ENCODE assay signal across 22 mouse cellular contexts in the genomic region with DNA sequence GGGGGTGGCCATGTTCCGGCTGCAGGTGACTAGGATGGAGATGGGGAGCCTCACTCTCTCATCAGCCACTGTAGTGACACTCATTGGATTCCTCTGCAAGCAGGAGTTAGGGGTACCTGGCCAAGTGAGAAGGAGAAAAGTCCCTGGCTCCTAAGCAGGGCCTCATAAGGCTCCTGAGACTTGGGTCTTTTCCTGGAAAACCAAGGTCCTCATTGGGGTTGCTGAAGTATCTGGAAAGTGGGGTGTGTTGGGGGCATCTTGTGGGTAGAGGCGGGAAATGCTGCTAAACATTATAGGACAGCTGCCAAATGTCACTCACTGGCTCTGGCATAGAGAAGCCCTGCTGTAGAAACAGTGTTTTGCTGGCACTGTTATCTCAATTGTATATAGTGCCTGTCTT. TPM values are rescaled to one million over a fixed set of nuclear protein-coding genes. Genes with fewer than 3 reads are reported as not detected.
A peak's percentile ranks its signal among the peaks of the same experiment; 100 is the strongest.
DNase-seq lines count a peak whose midpoint lies in the region; ATAC-seq and TF ChIP-seq lines count a peak whose summit lies in the region.
"Had no signal": no experiment of that assay in that cellular context is flagged by ENCODE, and none has a peak within 500 bp of the region (broad histone marks: within the 10 kb centered on the region; RNA-seq: fewer than 3 reads in every experiment).

No protein-coding gene starts in this region.

- 63% methylated on average over 2 of the region's 2 CpGs for WGBS in forebrain, embryonic 16.5 days
- 73% methylated on average over 2 of the region's 2 CpGs for WGBS in hindbrain, embryonic 14.5 days
- 79% methylated on average over 2 of the region's 2 CpGs for WGBS in midbrain, embryonic 16.5 days
- 66% methylated on average over 2 of the region's 2 CpGs for WGBS in lung, adult 2 months

- no peaks in the 10 kb centered on the region for H3K9me3 ChIP-seq in forebrain, embryonic 16.5 days (ENCODE audit: control insufficient read depth, low read length)
- H3K9me3 ChIP-seq in hindbrain, embryonic 14.5 days (ENCODE audit: control insufficient read depth, low read length): no peaks in the 10 kb centered on the region
- H3K9me3 ChIP-seq in midbrain, embryonic 16.5 days (replicated peaks; ENCODE audit: control insufficient read depth, low read length, poor library complexity, severe bottlenecking): no peaks in the 10 kb centered on the region
- H3K9me3 ChIP-seq: embryonic facial prominence, embryonic 13.5 days; limb, embryonic 13.5 days had no signal

- peak overlapping the region; percentile 81 for H3K4me2 ChIP-seq in forebrain, embryonic 16.5 days (ENCODE audit: low read length)
- peak overlapping the region; percentile 83 for H3K4me2 ChIP-seq in hindbrain, embryonic 14.5 days (replicated peaks)
- peak overlapping the region; percentile 79 for H3K4me2 ChIP-seq in midbrain, embryonic 16.5 days (ENCODE audit: low read length)
- H3K4me2 ChIP-seq: embryonic facial prominence, embryonic 13.5 days; limb, embryonic 13.5 days had no signal

- no peak overlapping the region for H3K4me3 ChIP-seq in gastrocnemius, adult 2 months
- no peak overlapping the region for H3K4me3 ChIP-seq in forebrain, embryonic 16.5 days (replicated peaks; ENCODE audit: low read length)
- H3K4me3 ChIP-seq in hindbrain, embryonic 14.5 days (replicated peaks; ENCODE audit: low read length): peak overlapping the region; percentile 83
- H3K4me3 ChIP-seq in midbrain, embryonic 16.5 days (ENCODE audit: low read depth, low read length): peak overlapping the region; percentile 90
- no peak overlapping the region for H3K4me3 ChIP-seq in lung, adult 2 months (replicated peaks; ENCODE audit: extremely low read depth, low read depth, low read length)
- H3K4me3 ChIP-seq: embryonic facial prominence, embryonic 13.5 days; heart, adult 2 months; limb, embryonic 13.5 days had no signal

- no peak for DNase-seq in gastrocnemius, adult 2 months
- no peak for DNase-seq in gastrocnemius, postnatal 4 days (ENCODE audit: low spot score in 2 of 2)
- no peak for DNase-seq in hindbrain, embryonic 14.5 days (ENCODE audit: low spot score)
- no peak for DNase-seq in adrenal gland, postnatal 10 days
- DNase-seq in lung, adult 2 months: no peak
- DNase-seq: gastrocnemius, postnatal 10 days; heart, adult 2 months; kidney, adult 2 months; kidney, postnatal 14 days; lung, postnatal 10 days; thymus, postnatal 25 days had no signal

- no peak for TF ChIP-seq CTCF in gastrocnemius, adult 2 months (IDR thresholded peaks at IDR 0.05)
- no peak for TF ChIP-seq CTCF in lung, adult 2 months (IDR thresholded peaks at IDR 0.05; ENCODE audit: insufficient read depth, low read length)

- no peak overlapping the region for H3K9ac ChIP-seq in forebrain, embryonic 16.5 days (replicated peaks; ENCODE audit: low read depth, low read length)
- peak overlapping the region; percentile 98; the same call in 1 of the 2 replicates for H3K9ac ChIP-seq in hindbrain, embryonic 14.5 days
- H3K9ac ChIP-seq in midbrain, embryonic 16.5 days (ENCODE audit: low read depth, low read length): peak overlapping the region; percentile 25; the same call in 1 of the 2 replicates
- H3K9ac ChIP-seq: embryonic facial prominence, embryonic 13.5 days; limb, embryonic 13.5 days; liver, embryonic 14.5 days had no signal

- intact Hi-C loops in gastrocnemius, adult 2 months (cut with DNase I): loop anchor here (5.0 to 10.0 kb wide), 2 partner anchors 206 to 229 kb away; partner anchors contain the start of gene Kansl1

- H3K27me3 ChIP-seq in forebrain, embryonic 16.5 days (replicated peaks; ENCODE audit: control insufficient read depth, insufficient read depth, low read length): peaks cover 4% of the 10 kb centered on the region; the same call in 1 of the 2 replicates
- peaks cover 4% of the 10 kb centered on the region; the same call in 1 of the 2 replicates for H3K27me3 ChIP-seq in hindbrain, embryonic 14.5 days (ENCODE audit: control insufficient read depth, insufficient read depth, low read length)
- no peaks in the 10 kb centered on the region for H3K27me3 ChIP-seq in midbrain, embryonic 16.5 days (ENCODE audit: control insufficient read depth, insufficient read depth, low read depth, low read length)

- H3K27ac ChIP-seq in gastrocnemius, adult 2 months: peak overlapping the region; percentile 89
- no peak overlapping the region for H3K27ac ChIP-seq in forebrain, embryonic 16.5 days (ENCODE audit: low read length)
- H3K27ac ChIP-seq in hindbrain, embryonic 14.5 days: no peak overlapping the region
- no peak overlapping the region for H3K27ac ChIP-seq in midbrain, embryonic 16.5 days (ENCODE audit: low read length)
- H3K27ac ChIP-seq: embryonic facial prominence, embryonic 13.5 days; heart, adult 2 months; limb, embryonic 13.5 days; liver, embryonic 14.5 days; stomach, postnatal 0 days had no signal

- H3K36me3 ChIP-seq in forebrain, embryonic 16.5 days (ENCODE audit: control insufficient read depth, insufficient read depth): no peaks in the 10 kb centered on the region
- no peaks in the 10 kb centered on the region for H3K36me3 ChIP-seq in hindbrain, embryonic 14.5 days (replicated peaks; ENCODE audit: control insufficient read depth, insufficient read depth)
- H3K36me3 ChIP-seq in midbrain, embryonic 16.5 days (ENCODE audit: control insufficient read depth, insufficient read depth, low read length): no peaks in the 10 kb centered on the region
- H3K36me3 ChIP-seq: embryonic facial prominence, embryonic 13.5 days; limb, embryonic 13.5 days had no signal

- ATAC-seq in forebrain, embryonic 16.5 days: no peak
- no peak for ATAC-seq in hindbrain, embryonic 14.5 days (ENCODE audit: low FRiP score)
- ATAC-seq in midbrain, embryonic 16.5 days: no peak

- H3K4me1 ChIP-seq in forebrain, embryonic 16.5 days (replicated peaks; ENCODE audit: control insufficient read depth, insufficient read depth, low read length): peaks cover 50% of the 10 kb centered on the region
- H3K4me1 ChIP-seq in hindbrain, embryonic 14.5 days (replicated peaks; ENCODE audit: control insufficient read depth, insufficient read depth, low read length): peaks cover 43% of the 10 kb centered on the region
- H3K4me1 ChIP-seq in midbrain, embryonic 16.5 days (ENCODE audit: control insufficient read depth, insufficient read depth, low read length): peaks cover 39% of the 10 kb centered on the region
- H3K4me1 ChIP-seq in lung, adult 2 months (ENCODE audit: control insufficient read depth, insufficient read depth, low read length): peaks cover 19% of the 10 kb centered on the region

- no peak for TF ChIP-seq POLR2A in lung, adult 2 months (IDR thresholded peaks at IDR 0.05; ENCODE audit: borderline replicate concordance, extremely low read depth, low read depth, low read length)

RNA-seq across cellular contexts. Expression of gene Mapt, which starts 4.7 kb away (rescaled TPM):
- 10 to 100 TPM; 66.3 to 79.2 TPM for total RNA-seq in gastrocnemius, adult 2 months (2021)
- 10 to 100 TPM; 24.6 to 26.4 TPM for total RNA-seq in gastrocnemius, postnatal 4 days (2021)
- 754 and 864 TPM in 2 replicates for polyA plus RNA-seq in forebrain, embryonic 16.5 days (2015; fragmentation: Nextera tagmentation; extraction: Ambion mirVana)
- 939 and 1,013 TPM in 2 replicates for polyA plus RNA-seq in hindbrain, embryonic 14.5 days (2014; fragmentation: Nextera tagmentation; extraction: Ambion mirVana)
- 1,213 and 1,264 TPM in 2 replicates for polyA plus RNA-seq in midbrain, embryonic 16.5 days (2015; fragmentation: Nextera tagmentation; extraction: Ambion mirVana)
- 10 to 100 TPM; 50.9 to 69.5 TPM for total RNA-seq in adrenal gland, postnatal 10 days (2021)
- polyA plus RNA-seq in lung, adult 2 months (2012; rRNA removed): 55.3 and 77.9 TPM in 2 replicates

RNA-seq across cellular contexts. Expression of gene Sppl2c, which starts 49.8 kb away (rescaled TPM):
- total RNA-seq in gastrocnemius, adult 2 months (2021): not detected
- not detected for total RNA-seq in gastrocnemius, postnatal 4 days (2021)
- not detected in 2 replicates for polyA plus RNA-seq in forebrain, embryonic 16.5 days (2015; fragmentation: Nextera tagmentation; extraction: Ambion mirVana)
- polyA plus RNA-seq in hindbrain, embryonic 14.5 days (2014; fragmentation: Nextera tagmentation; extraction: Ambion mirVana): not detected in 2 replicates
- polyA plus RNA-seq in midbrain, embryonic 16.5 days (2015; fragmentation: Nextera tagmentation; extraction: Ambion mirVana): not detected in 2 replicates
- not detected for total RNA-seq in adrenal gland, postnatal 10 days (2021)
- polyA plus RNA-seq in lung, adult 2 months (2012; rRNA removed): 0.05 TPM in 1 of 2 replicates, not detected in the other
- total RNA-seq: adrenal gland, postnatal 4 days; ES-E14; gastrocnemius, postnatal 10 days; heart, adult 2 months; left cerebral cortex, postnatal 10 days; megakaryocyte-erythroid progenitor cell, adult 5-6 weeks had no signal
- polyA plus RNA-seq: embryonic facial prominence, embryonic 13.5 days; heart, embryonic 16.5 days; limb, embryonic 13.5 days; liver, embryonic 14.5 days; stomach, postnatal 0 days had no signal

Comparison
In these comparisons a context has a peak if more than half of its experiments do, and no peak if none do; other contexts are left out.
1. H3K4me3 ChIP-seq: peak in hindbrain, embryonic 14.5 days (single experiment) and midbrain, embryonic 16.5 days (single experiment); none in gastrocnemius, adult 2 months (single experiment), forebrain, embryonic 16.5 days (single experiment) and lung, adult 2 months (single experiment).
2. Peak in every context shown above with its lines, with median percentiles within 50 percentile points of each other: H3K4me2 ChIP-seq.